Mouse (Mus musculus) CH12.LX (cell line): ENCODE measurements around the gene Cox14. TPM values are rescaled to one million over a fixed set of nuclear protein-coding genes. Genes with fewer than 3 reads are reported as not detected.

Experiments used
- DNase-seq: peaks from one replicate; pipeline ENCODE4 v3.0.0-alpha.2; 2013; ENCODE audit errors: extremely low read depth
- H3K27ac ChIP-seq: 2 replicates; pipeline ENCODE4 v1.5.1; 2012; ENCODE audit warnings: low read depth, mild to moderate bottlenecking, control low read depth, moderate library complexity; ENCODE audit not compliant: insufficient read depth
- H3K27me3 ChIP-seq: replicated peaks from 2 replicates; pipeline ENCODE3; 2012; ENCODE audit warnings: inconsistent platforms
- H3K36me3 ChIP-seq, 2 experiments: replicated peaks in 1 of 2; 2 replicates each; pipeline versions ENCODE3 to v1.6.1; 2012; ENCODE audit warnings: inconsistent platforms in 1 of 2, low read length in 1 of 2, mild to moderate bottlenecking in 1 of 2, mixed read lengths in 1 of 2, moderate library complexity in 1 of 2; ENCODE audit not compliant: control insufficient read depth in 1 of 2, insufficient read depth in 1 of 2
- H3K4me1 ChIP-seq, 2 experiments: 2 replicates each; pipeline ENCODE4 v1.6.1; 2012; ENCODE audit warnings: inconsistent platforms in 1 of 2, moderate library complexity in 1 of 2; ENCODE audit not compliant: insufficient read depth in 2 of 2, control insufficient read depth in 1 of 2
- H3K4me2 ChIP-seq: 2 replicates; pipeline ENCODE4 v1.6.1; 2012; ENCODE audit warnings: low read depth, mild to moderate bottlenecking, control low read depth; ENCODE audit not compliant: poor library complexity, insufficient read depth, severe bottlenecking
- H3K4me3 ChIP-seq, 3 experiments: fragments of 150-350 bp in 1 of 3; sonication (generic) in 1 of 3; replicated peaks in 1 of 3; 2 replicates each; pipeline versions ENCODE3 to v1.5.1; 2011 to 2012; ENCODE audit warnings: low read depth in 2 of 3, low read length in 2 of 3, mild to moderate bottlenecking in 2 of 3, moderate library complexity in 2 of 3, control low read depth in 1 of 3, improper control_type of control experiment in 1 of 3, inconsistent platforms in 1 of 3, mixed read lengths in 1 of 3; ENCODE audit not compliant: poor library complexity in 1 of 3
- H3K79me2 ChIP-seq: replicated peaks from 2 replicates; pipeline ENCODE4 v1.6.1; 2012; ENCODE audit warnings: mild to moderate bottlenecking, moderate library complexity; ENCODE audit not compliant: control insufficient read depth, poor library complexity, insufficient read depth, severe bottlenecking; ENCODE audit errors: extremely low read depth
- H3K9ac ChIP-seq: 2 replicates; pipeline ENCODE4 v1.6.1; 2012; ENCODE audit warnings: low read depth, mild to moderate bottlenecking, control low read depth, moderate library complexity; ENCODE audit not compliant: insufficient read depth
- H3K9me3 ChIP-seq: replicated peaks from 2 replicates; pipeline ENCODE3; 2012; ENCODE audit warnings: low read length, inconsistent platforms, mixed read lengths
- CHD2 ChIP-seq: IDR thresholded peaks from 2 replicates; pipeline ENCODE4 v1.6.1; 2011; ENCODE audit warnings: low read length, improper control_type of control experiment
- CTCF ChIP-seq, 2 experiments: IDR thresholded peaks in 1 of 2; conservative IDR thresholded peaks in 1 of 2; 2 replicates each; pipeline ENCODE4 v1.5.1; 2011 to 2012; ENCODE audit warnings: low read depth in 2 of 2, low read length in 2 of 2, improper control_type of control experiment in 1 of 2, inconsistent platforms in 1 of 2, mild to moderate bottlenecking in 1 of 2, moderate library complexity in 1 of 2
- EP300 ChIP-seq: IDR thresholded peaks from 2 replicates; pipeline ENCODE4 v1.6.1; 2011; ENCODE audit warnings: low read length, improper control_type of control experiment
- GABPA ChIP-seq: IDR thresholded peaks from 2 replicates; pipeline ENCODE4 v1.6.1; 2012; ENCODE audit warnings: low read depth, low read length, improper control_type of control experiment, inconsistent platforms; ENCODE audit not compliant: insufficient replicate concordance
- JUND ChIP-seq: conservative IDR thresholded peaks from 2 replicates; pipeline ENCODE4 v1.6.1; 2011; ENCODE audit warnings: low read depth, low read length, improper control_type of control experiment
- KAT2A ChIP-seq: IDR thresholded peaks from 2 replicates; pipeline ENCODE4 v1.6.1; 2012; ENCODE audit warnings: low read length, improper control_type of control experiment, inconsistent platforms; ENCODE audit not compliant: insufficient replicate concordance
- MAZ ChIP-seq: IDR thresholded peaks from 2 replicates; pipeline ENCODE4 v1.6.1; 2012; ENCODE audit warnings: low read depth, mild to moderate bottlenecking, inconsistent platforms, low read length, improper control_type of control experiment, moderate library complexity
- MEF2A ChIP-seq: IDR thresholded peaks from 2 replicates; pipeline ENCODE4 v1.6.1; 2014; ENCODE audit warnings: low read depth, mild to moderate bottlenecking, inconsistent platforms, low read length, improper control_type of control experiment, borderline replicate concordance
- MXI1 ChIP-seq: IDR thresholded peaks from 2 replicates; pipeline ENCODE4 v1.6.1; 2011; ENCODE audit warnings: mild to moderate bottlenecking, low read depth, low read length, improper control_type of control experiment
- MYC ChIP-seq: IDR thresholded peaks from 2 replicates; pipeline ENCODE4 v1.6.1; 2011; ENCODE audit warnings: low read depth, mild to moderate bottlenecking, improper control_type of control experiment, low read length
- POLR2A ChIP-seq: IDR thresholded peaks from 2 replicates; pipeline ENCODE4 v1.6.1; 2011; ENCODE audit warnings: low read depth, mild to moderate bottlenecking, improper control_type of control experiment, low read length
- POLR2AphosphoS2 ChIP-seq: IDR thresholded peaks from 2 replicates; pipeline ENCODE4 v1.6.1; 2011; ENCODE audit warnings: low read depth, low read length, improper control_type of control experiment
- RAD21 ChIP-seq: IDR thresholded peaks from 2 replicates; pipeline ENCODE4 v1.6.1; 2011; ENCODE audit warnings: low read depth, mild to moderate bottlenecking, low read length, improper control_type of control experiment, moderate library complexity
- RCOR1 ChIP-seq: conservative IDR thresholded peaks from 2 replicates; pipeline ENCODE4 v1.6.1; 2012; ENCODE audit warnings: low read depth, mild to moderate bottlenecking, inconsistent platforms, low read length, improper control_type of control experiment
- SMC3 ChIP-seq: IDR thresholded peaks from 2 replicates; pipeline ENCODE4 v1.6.1; 2011; ENCODE audit warnings: low read depth, low read length, improper control_type of control experiment
- TBP ChIP-seq: conservative IDR thresholded peaks from 2 replicates; pipeline ENCODE4 v1.6.1; 2011; ENCODE audit warnings: low read depth, low read length, improper control_type of control experiment
- TCF12 ChIP-seq: IDR thresholded peaks from 2 replicates; pipeline ENCODE4 v1.6.1; 2014; ENCODE audit warnings: low read depth, mild to moderate bottlenecking, inconsistent platforms, low read length, improper control_type of control experiment
- USF2 ChIP-seq: conservative IDR thresholded peaks from 2 replicates; pipeline ENCODE4 v1.6.1; 2011; ENCODE audit warnings: low read depth, low read length, improper control_type of control experiment
- dilution Hi-C: fragments of 300-500 bp; cut with MboI; formaldehyde crosslinking; loops from 2 replicates; pipeline ENCODE4 v1.14.3; 2020; ENCODE audit warnings: low sequenced_read_pairs; ENCODE audit not compliant: extremely low pct_unique_long_range_greater_than_20kb, extremely low pct_ligation_motif_present
- in situ Hi-C: fragments of 300-500 bp; cut with MboI; formaldehyde crosslinking; loops from 3 replicates; pipeline ENCODE4 v1.14.3; 2019; ENCODE audit warnings: low sequenced_read_pairs, low pct_ligation_motif_present, low pct_unique_long_range_greater_than_20kb, mixed read lengths
- polyA plus RNA-seq: library from polyadenylated mRNA; unstranded; fragments of >175 nt; gene quantifications from 2 replicates; pipeline ENCODE4 v1.2.1, GENCODE M21; 2012; ENCODE audit warnings: low read depth; ENCODE audit not compliant: insufficient read length
- total RNA-seq, 2 experiments: library from RNA; depleted of rRNA; stranded (reverse); fragments of 300-350 nt in 1 of 2; fragments of >200 nt in 1 of 2; gene quantifications; 2 replicates each; pipeline ENCODE4 v1.2.3; 2012 to 2014

The Cox14 gene
- total and polyA plus RNA-seq, 3 experiments = 98.8 to 140 (median 119) TPM

- dilution Hi-C loops = no loop called here
- TF ChIP-seq CHD2 (no peak), USF2 (no peak), SMC3 (peak; percentile 36), GABPA (no peak), MEF2A (peak; percentile 87), CTCF (conservative IDR thresholded peaks at IDR 0.05 in 1 of 2, IDR thresholded peaks at IDR 0.05 in 1 of 2; ENCODE audit: low read depth in 2 of 2, low read length in 2 of 2) (peak in 1 of 2 experiments; percentile 59; a peak in 2 of 4 replicates), MAZ (no peak), EP300 (no peak), TCF12 (peak; percentile 24; the same call in 1 of the 2 replicates), RAD21 (peak; percentile 8)
- in situ Hi-C loops = loop anchor here (5.0 kb wide), 2 partner anchors 48 to 183 kb away; partner anchors contain the start of gene Cers5
- peak overlapping the region; percentile 10; the same call in 1 of the 2 replicates for H3K9ac ChIP-seq
- H3K36me3 ChIP-seq = peaks cover 12 to 55% of the 10 kb centered on the region in 2 experiments
- H3K4me1 ChIP-seq = peaks cover 4 to 21% of the 10 kb centered on the region in 2 experiments; a peak in 2 of 4 replicates
- H3K9me3 ChIP-seq = peaks cover 4% of the 10 kb centered on the region
- H3K4me2 ChIP-seq = peak overlapping the region; percentile 53
- peak overlapping the region in 2 of 3 experiments; percentile 83 to 98 for H3K4me3 ChIP-seq
- peaks cover 11% of the 10 kb centered on the region; the same call in 1 of the 2 replicates for H3K79me2 ChIP-seq
- H3K27ac ChIP-seq = no peak overlapping the region
- H3K27me3 ChIP-seq = no peaks in the 10 kb centered on the region
- DNase-seq = peak; percentile 32
These were observed 961 bp upstream of the Cox14 start for GRCm38 (mm10) chr15:99724292-99725021.

GRCm38 (mm10) chr15:99726549-99726948, 1.1 kb downstream of the Cox14 start:
- H3K4me2 ChIP-seq = peak overlapping the region; percentile 81
- no peaks in the 10 kb centered on the region for H3K27me3 ChIP-seq
- H3K4me3 ChIP-seq = peak overlapping the region; percentile 41 to 98 (median 83)
- DNase-seq = no peak
- no peak for TF ChIP-seq KAT2A
- TF ChIP-seq CHD2 = no peak
- TF ChIP-seq MYC = no peak
- TF ChIP-seq MEF2A = no peak
- no peak for TF ChIP-seq MAZ
- no peak for TF ChIP-seq TBP
- no peak for TF ChIP-seq POLR2AphosphoS2
- TF ChIP-seq JUND = no peak
- no peak for TF ChIP-seq MXI1
- no peak for TF ChIP-seq SMC3
- TF ChIP-seq POLR2A = no peak
- no peak for TF ChIP-seq GABPA
- no peak for TF ChIP-seq RCOR1
- no peak for TF ChIP-seq CTCF (conservative IDR thresholded peaks at IDR 0.05 in 1 of 2, IDR thresholded peaks at IDR 0.05 in 1 of 2; ENCODE audit: low read depth in 2 of 2, low read length in 2 of 2)
- peaks cover 11% of the 10 kb centered on the region; the same call in 1 of the 2 replicates for H3K79me2 ChIP-seq
- dilution Hi-C loops (no loop called here), in situ Hi-C loops (loop anchor here (5.0 kb wide), 2 partner anchors 46 to 181 kb away; partner anchors contain the start of gene Cers5)
- H3K9me3 ChIP-seq = peaks cover 4% of the 10 kb centered on the region
- H3K36me3 ChIP-seq = peaks cover 14 to 56% of the 10 kb centered on the region in 2 experiments
- peaks cover 4 to 23% of the 10 kb centered on the region in 2 experiments; a peak in 2 of 4 replicates for H3K4me1 ChIP-seq
- no peak overlapping the region for H3K27ac ChIP-seq
- H3K9ac ChIP-seq = peak overlapping the region; percentile 72
